Mouse (Mus musculus): ENCODE data around the gene Gm10696.
"Not testable (repeated sequence)": the region's sequence is repeated elsewhere in the genome, so short reads cannot be mapped to it uniquely, and the experiment has no call there.

Gene Gm10696

GRCm38 (mm10) chr3:94178093-94178492 lies at the start of gene Gm10696:
Gene Gm10696, minus strand, starts transcription at chr3:94178193.
- DNase-seq (ENCODE audit: low spot score), result not testable (repeated sequence)

GRCm38 (mm10) chr3:94196414-94196813 lies 18.4 kb upstream of the Gm10696 start, which contains the start of gene Gm5286:
Gene Gm5286, plus strand, starts transcription at chr3:94196714.
- not testable (repeated sequence) for DNase-seq (ENCODE audit: low spot score)

- not testable (repeated sequence) for DNase-seq (ENCODE audit: low spot score)
Observed at GRCm38 (mm10) chr3:94167351-94167750, 10.6 kb downstream of the Gm10696 start.

Measured in MN1 (cell line).